Mouse (Mus musculus) stomach, adult 2 months (tissue): ENCODE data around the gene Atp1a1. TPM values are rescaled to one million over a fixed set of nuclear protein-coding genes. Genes with fewer than 3 reads are reported as not detected.

Experiments used
- polyA plus RNA-seq: library from polyadenylated mRNA; depleted of rRNA; stranded (reverse); fragments of >200 nt; gene quantifications from 2 replicates; pipeline ENCODE4 v1.2.3, GENCODE M21; 2012; rRNA removed

Atp1a1 gene
- polyA plus RNA-seq, result 115 and 118 TPM in 2 replicates

GRCm38 (mm10) chr3:101604550-101605223, at the start of gene Atp1a1:
Gene Atp1a1, minus strand, starts transcription at chr3:101604684.

Other genes with a start within 250 kb of the Atp1a1 start
- 2.0 and 2.3 TPM in 2 replicates for gene Igsf3, start 227.6 kb downstream of the Atp1a1 start, polyA plus RNA-seq
- 0.38 and 0.74 TPM in 2 replicates for gene Mab21l3, start 244.3 kb upstream of the Atp1a1 start, polyA plus RNA-seq